Mouse (Mus musculus): ENCODE results near the gene Nim1k. TPM values are rescaled to one million over a fixed set of nuclear protein-coding genes. Genes with fewer than 3 reads are reported as not detected.

Nim1k gene
- total RNA-seq (2021) = under 1 TPM; 0.88 to 0.93 TPM
- long read RNA-seq, experiment 1, full-length matches to known transcripts = 3 of 3 reads
- long read RNA-seq, experiment 1, partial matches to known transcripts = 0 of 3 reads
- long read RNA-seq, experiment 1, other reads (novel, unspliced or antisense) = 0 of 3 reads
- long read RNA-seq, experiment 2, full-length matches to known transcripts = 1 of 2 reads
- long read RNA-seq, experiment 2, partial matches to known transcripts = 0 of 2 reads
- long read RNA-seq, experiment 2, other reads (novel, unspliced or antisense) = 1 of 2 reads

DNA sequence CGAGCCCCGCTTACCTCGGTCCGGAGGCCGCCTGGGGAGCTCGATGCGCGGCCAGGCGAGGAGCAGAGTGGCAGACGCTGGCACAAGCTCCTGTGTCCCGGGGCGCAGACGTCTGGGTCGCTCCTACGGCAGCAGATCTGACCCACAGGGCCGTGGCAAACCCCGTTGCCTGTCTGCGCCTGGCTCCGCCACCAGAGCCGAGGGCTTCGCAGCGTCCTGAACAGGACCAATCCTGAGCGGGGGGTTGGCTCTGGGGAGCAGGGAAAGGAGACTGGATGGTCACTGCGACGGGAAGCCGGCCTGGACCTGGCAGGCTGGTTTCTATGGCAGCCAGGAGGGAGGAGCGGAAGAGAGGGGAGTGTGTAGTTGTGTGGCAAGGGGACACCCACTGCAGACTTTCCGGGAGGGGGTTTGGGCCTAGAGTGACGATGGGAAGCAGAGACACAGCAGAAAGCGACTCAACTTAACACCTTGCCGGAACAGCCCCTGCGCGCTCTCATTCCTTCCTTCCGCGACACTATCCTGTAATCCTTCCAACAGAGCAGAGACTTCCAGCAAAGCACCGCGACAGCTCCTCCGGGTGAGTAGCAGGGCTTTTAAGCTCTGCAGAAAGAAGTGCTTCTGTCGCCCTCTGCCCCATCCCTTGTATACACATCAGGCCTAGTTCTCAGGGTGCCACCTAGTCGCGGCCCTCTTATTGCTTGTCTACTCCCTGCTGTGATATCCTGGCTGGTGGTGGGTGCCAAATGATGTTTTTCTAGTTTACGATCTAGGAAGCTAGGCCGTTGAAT lies at the start of gene Nim1k:
TSS of gene Nim1k (minus strand) at position 202 of the 791 bp plus-strand sequence.
- intact Hi-C loops (cut with DNase I) = loop anchor here (5.0 kb wide), 1 partner anchor 36 kb away; the partner anchor contains the start of gene Zfp131
- DNase-seq = peak; percentile 82 to 85

DNA sequence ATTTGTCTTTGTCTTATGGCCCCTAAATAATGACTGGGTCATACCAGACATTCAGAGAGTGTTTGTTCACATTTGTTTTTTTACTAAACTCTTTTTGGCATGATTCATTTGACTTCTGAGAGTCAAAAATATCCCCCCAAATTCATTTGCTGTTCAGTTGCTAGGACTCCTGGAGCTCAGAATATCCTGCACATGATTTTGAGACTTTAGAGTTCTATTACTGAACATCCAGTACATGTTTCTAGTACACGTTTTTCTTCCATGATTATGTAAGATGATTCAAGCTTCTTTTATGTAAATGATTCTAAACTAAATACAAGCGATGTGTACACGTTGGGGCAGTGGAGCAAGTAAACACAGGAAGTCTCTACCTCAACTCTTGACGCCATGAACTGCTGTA lies 42.0 kb upstream of the Nim1k start:
- DNase-seq = no peak
- intact Hi-C loops (cut with DNase I) = no loop called here

DNA sequence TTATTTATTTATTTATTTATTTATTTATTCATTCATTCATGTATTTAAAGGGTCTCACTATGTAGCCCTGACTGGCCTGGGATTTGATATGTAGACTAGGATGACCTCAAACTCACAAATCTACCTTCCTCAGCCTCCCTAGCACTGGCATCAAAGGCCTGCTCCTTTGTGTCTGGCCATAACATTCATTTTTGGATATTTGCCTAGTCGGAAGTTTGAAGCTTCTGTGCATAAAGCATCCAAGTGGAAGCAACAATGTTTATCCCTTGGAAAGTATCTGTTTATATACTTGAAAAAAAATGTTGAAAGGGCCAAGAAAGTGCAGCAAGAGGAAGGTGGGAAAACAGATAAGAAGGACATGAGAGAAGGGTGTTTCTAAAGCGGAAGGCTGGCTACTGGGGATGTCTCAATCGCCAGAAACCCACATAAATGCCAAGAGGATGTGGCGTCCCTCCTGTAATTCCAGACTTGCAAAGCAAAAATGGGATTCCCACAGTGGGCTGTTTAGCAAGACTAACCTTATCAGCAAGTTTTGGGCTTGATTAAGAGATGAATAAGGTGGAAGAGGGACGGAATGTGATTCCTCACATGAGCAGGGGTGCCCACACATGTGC lies 37.2 kb upstream of the Nim1k start:
- intact Hi-C loops (cut with DNase I) = loop anchor here (5.0 kb wide), 2 partner anchors 36 to 151 kb away; partner anchors contain the start of gene Nim1k

DNA sequence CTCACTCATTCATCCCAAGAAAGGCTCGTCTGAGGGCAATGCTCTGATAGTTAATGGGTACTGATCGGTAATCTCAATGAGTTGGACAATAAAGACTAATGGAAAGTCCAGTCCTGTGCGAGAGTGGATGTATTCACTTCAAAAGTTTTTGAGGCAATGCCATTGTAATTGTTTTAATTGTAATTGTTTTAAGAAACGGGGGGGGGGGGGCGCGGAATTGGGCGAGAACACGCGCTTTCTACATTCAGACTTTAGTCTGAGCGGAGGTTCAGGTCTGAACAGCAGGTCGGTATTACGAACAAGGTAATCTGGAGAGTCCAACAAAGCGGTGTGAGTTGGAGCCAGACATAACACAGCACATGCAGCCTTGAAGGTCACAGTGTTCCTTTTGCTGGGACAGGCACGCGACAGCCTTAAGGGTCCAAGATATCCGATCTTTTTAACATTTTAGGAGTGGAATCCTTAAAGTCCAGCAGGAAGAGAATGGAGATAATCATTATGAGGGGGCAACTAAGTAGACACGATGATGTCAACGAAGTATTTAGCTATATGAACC lies 36.0 kb upstream of the Nim1k start:
- DNase-seq = no peak
- intact Hi-C loops (cut with DNase I) = loop anchor here (5.0 kb wide), 2 partner anchors 34 to 149 kb away; partner anchors contain the start of gene Nim1k

More for the DNA sequence above, 37.2 kb upstream of the Nim1k start:
- no peak for DNase-seq

DNA sequence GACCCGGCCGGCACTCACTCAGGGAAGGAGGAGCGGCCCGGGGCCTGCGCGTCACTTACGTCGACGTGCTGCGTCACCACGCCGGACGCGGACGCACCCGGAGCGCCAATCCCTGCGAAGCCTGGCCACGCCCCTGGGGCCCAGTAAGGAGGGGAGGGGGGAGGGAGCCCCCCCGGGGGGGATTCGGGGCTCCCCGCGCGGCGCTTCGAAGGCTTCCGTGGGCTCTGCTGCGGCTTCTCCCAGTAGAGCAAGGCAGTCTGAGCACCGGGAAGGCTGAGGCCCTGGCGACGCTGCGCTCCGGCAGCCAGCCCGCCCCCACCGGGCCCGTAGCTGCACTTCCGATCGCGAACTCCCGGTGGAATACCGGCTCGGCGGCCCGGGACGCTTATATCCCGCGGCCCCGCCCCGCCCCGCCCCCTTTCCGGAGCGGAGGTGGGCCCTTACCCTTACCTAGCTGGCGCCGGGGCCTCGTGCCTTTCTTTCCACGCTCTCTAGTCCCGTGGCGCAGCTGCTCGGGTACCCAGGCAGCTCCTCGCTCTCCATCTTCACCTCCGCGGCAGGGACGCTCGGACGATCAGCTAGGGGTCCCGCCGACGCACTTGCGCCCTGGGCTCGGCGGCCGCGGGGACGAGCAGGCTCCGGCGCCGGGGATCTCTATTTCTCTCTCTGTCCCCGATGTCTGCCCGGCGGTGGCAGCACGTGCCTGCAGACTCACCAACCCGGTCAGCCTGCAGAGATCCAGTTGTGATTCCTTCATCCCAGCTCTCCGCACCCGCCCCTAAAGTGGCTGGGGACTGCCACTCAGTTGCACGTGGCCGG lies 35.3 kb upstream of the Nim1k start, which contains the start of gene Zfp131:
TSS of gene Zfp131 (minus strand) at position 129 of the 819 bp plus-strand sequence.
- intact Hi-C loops (cut with DNase I) = loop anchor here (5.0 kb wide), 2 partner anchors 34 to 149 kb away; partner anchors contain the start of gene Nim1k
- DNase-seq = peak; percentile 96 to 98

DNA sequence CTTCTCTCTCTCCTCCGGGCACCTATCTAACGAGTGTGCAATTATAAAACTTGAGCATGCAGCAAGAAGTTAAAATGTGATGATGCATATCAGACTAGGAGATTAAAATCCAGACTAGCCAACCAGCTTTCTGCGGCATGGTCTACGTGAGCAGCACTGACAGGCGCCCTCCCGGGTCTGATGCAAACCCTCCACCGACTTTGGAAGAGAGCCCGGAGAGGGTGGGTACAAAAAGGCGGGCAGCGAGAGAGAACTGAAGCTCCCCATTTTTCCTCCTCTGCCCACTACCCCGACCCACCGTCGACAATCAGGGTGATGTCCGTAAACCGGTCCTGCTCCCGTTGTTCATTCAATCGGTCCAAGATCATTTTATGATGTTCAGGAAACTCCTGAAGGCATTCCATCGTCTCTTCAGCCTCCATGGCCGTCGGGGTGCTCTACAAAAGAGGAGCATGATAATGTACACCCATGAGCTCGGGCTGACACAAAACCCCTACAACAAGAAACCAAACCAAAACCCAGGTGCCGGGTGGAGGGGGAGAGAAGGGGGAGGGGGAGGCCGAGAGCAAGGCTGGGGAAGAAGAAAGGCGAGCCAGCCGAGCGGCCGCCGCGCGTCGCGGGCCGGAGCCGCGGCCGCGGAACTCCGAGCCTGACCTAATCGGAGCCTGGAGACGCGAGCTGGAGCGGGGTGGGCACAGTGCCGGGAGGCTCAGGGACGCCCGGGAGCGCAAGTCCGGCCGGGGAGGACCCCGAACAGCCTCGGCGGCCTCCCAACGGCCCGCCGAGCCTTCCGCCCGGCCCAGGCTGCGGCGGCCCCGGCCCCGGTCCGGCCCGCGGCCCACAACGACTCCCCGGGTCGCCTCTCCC lies 34.4 kb upstream of the Nim1k start:
- DNase-seq = peak; percentile 51 to 59
- intact Hi-C loops (cut with DNase I) = loop anchor here (5.0 kb wide), 3 partner anchors 33 to 148 kb away; partner anchors contain the start of gene Nim1k

DNA sequence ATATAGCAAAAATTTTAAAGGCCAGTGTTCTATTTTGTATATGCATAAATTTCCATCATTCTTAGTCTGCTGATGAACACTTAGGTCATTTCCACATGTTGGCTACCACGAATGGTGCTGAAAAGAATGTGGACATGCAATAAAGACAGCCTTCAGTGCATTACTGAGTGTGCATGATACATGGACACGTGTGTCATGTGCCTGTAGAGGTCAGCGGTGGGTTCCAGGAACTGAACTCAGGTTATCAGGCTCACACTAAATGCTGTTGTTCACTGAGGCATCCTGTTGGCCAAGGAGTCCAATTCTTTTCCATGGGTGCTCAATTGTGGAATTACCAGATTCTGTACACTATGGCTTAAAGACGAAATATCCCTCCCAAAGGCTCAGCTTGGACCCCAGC lies 27.9 kb upstream of the Nim1k start:
- intact Hi-C loops (cut with DNase I) = no loop called here
- DNase-seq = no peak

DNA sequence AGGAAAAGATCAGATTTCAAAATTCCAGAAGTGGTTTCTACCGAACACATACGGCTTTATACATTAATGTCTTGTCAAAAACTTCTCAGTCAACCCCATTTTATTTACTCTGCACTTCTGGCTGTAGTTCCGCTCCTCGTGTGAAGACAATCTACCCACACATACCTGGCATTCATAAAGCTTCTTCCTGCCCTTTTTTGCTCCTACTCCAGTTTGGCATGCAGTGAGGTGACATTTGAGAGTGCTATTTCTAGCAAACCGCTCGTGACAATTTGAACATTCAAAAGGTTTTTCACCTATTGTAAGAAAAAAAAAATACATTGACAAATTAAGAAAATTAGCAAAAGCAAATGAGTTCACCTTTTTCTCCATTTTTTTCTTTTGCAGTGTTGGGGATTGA lies 12.9 kb upstream of the Nim1k start:
- intact Hi-C loops (cut with DNase I) = no loop called here
- no peak for DNase-seq

DNA sequence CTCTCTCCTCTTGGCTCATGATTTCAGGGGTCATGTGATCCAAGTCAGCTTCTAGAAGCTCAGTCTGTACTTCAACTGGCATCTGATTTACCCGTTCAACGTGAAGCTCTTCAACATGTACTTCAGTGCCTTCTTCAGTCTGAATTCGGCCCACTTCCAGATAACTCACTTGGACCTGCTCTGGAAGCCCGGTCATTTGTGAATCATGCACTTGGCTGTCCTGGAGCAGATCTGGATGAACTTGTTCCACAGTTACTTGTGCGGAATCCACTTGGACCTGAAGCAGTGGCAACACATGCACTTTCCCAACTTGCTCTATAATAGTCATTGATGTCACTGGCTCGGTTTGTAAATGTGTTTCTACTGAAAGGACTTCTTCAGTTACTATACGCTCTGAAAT lies 10.8 kb upstream of the Nim1k start:
- intact Hi-C loops (cut with DNase I) = no loop called here
- DNase-seq = no peak

DNA sequence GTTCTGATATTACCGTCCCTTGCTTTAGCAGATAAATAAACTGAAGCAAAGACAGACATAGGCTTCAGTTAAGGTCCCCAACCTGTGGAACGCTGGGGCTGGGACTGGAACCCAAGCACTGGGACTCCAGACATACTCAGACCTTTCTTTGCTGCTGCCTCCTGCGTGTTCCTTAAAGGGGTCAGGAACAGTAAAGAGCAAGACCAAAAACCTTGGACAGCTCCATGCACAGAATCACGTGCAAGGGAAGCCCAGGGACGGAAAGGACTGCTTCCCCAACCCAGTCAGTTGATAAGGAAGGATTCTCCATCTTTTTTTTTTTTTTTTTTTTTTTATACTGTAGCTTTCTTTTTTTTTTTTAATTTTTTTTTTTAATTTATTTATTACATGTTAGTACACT lies 1.1 kb upstream of the Nim1k start:
- intact Hi-C loops (cut with DNase I) = loop anchor here (5.0 kb wide), 1 partner anchor 35 kb away; the partner anchor contains the start of gene Zfp131
- no peak for DNase-seq

DNA sequence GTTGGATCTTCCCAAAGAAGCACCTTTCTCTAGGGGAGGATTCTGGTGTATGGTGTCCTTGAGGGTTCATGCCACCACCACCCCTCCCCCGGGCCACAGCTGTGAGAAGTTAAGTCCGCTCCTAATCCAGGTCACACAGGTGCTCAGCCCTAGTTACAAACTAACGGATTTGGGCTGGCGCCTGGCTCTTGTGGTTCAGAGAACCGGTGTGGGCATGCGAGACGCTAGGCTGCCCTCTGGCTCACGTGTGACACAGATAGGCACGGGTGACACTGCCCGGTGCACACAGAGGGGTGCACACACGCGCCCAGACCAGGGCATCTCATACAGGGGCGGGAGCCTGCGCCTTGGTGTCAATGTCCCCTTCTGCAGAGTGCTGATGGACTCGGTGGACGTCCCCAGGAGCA lies 538 bp downstream of the Nim1k start:
- intact Hi-C loops (cut with DNase I) = loop anchor here (5.0 kb wide), 1 partner anchor 37 kb away; the partner anchor contains the start of gene Zfp131
- DNase-seq = no peak

DNA sequence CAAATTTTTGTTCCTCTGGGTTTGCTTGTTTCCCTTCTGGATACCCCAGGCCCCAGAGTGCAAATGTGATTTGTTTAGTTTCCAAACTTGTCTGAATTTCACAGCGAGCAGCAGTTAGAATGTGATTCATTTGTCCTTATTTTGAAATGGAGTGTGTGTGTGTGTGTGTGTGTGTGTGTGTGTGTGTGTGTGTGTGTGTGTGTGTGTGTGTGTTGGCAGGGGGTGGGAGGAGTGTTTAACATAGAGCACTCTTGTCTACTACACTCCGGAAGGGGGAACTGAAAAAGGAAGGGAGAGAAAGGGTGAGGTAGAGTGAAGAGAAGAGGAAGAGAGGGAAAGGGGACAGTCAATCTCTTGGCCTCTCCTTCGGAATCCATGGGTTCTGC lies 1.1 kb downstream of the Nim1k start:
- no peak for DNase-seq
- intact Hi-C loops (cut with DNase I) = loop anchor here (5.0 kb wide), 1 partner anchor 38 kb away; the partner anchor contains the start of gene Zfp131

DNA sequence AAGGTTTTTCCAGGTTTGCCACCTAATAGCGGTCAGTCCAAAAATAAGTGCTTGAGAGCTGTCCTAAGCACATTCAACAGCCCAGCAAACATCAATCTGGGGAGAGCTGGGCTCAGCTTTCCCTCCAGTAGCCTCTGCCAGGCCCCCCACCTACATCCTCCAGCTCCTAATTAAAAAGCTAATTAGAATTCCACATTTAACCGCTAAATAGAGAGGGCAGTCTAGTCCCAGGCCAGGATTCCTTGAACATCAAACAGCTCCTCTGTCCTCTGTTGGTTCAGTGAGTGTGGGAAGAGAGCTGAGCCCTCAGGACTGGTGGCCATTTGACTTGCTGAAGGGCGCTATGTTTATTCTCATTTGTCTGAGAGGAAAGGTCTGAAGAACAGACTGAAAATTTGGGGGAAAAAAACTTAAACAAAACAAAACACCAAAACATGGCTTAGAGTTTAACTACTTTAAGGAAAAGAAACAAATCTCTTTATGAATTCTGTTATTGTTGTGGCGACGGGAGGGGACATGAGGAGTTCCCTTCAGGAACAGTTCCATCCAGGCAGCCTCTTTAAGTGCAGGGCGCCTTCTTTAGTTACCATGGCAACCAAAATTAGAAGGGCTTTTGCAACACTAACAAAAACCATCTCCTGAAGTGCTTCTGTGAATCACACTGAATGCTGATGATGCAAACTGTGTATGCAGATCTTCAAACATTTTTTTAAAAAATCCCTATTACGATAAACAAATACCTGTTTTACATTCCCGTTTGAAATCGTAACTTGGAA lies 1.6 kb downstream of the Nim1k start:
- DNase-seq = no peak
- intact Hi-C loops (cut with DNase I) = no loop called here

DNA sequence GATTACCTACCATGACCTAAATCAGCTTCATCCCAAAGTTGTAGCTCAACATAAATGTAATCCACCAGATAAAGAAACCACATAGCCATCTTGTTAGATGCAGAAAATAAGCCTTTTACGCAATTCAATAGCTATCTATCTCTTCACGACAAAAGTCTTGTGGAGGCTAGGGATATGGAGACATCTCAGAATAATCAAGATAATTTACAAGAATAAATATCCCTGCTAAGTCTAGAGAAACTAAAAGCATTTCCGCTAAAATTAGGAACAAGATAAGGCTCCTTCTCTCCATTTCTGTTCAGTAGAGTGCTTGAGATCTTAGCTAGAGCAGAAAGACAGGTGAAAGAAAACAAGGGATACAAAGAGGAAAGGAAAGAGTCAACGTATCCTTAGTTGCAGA lies 8.8 kb downstream of the Nim1k start:
- intact Hi-C loops (cut with DNase I) = no loop called here
- DNase-seq = no peak

DNA sequence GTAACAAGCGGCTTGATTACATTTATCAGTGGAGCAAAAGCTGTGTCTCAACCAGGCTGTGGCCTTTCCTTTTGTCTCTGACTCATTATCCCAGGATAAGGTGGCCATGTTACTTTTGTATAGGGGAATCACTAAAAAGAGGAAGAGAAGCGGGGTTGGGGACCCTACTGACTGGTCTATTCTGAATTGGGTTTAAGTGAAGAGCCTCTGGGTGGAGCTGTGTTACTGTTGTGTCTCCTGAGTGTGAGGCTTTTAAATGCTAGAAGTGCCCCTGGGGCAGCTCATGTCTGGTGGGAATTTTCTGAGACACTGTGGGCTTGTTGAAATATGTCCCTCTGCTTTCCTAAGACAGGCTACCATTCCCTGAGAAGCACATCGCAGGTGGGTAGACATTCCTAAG lies 12.2 kb downstream of the Nim1k start:
- intact Hi-C loops (cut with DNase I) = no loop called here

DNA sequence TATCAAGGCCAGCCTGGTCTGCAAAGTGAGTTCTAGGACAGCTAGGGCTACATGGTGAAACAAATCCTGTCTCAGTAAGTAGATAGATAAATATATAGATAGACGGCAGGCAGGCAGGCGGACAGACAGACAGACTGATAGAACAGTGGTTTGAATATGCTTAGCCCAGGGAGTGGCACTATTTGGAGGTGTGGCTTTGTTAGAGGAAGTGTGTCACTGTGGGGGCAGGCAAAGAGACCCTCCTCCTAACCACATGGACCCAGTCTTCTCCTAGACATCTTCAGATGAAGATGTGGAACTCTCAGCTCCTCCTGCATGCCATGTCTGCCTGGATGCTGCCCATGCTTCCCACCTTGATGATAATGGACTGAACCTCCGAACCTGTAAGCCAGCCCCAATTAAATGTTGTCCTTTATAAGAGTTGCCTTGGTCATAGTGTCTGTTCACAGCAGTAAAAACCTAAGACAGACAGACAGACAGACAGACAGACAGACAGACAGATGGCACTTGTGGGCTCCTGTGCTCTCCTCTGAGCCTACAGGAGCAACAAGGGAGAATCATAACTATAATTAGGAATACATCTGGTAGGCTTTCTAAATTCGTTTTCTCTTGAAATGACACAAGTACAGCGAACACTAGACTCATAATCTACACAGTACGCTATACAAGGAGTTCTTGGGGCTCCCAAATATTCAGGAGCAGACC lies 12.8 kb downstream of the Nim1k start:
- no peak for DNase-seq
- intact Hi-C loops (cut with DNase I) = no loop called here

More for the DNA sequence above, 12.2 kb downstream of the Nim1k start:
- DNase-seq = no peak
